Mouse (Mus musculus) layer of hippocampus, adult 2 months (tissue): ENCODE measurements around the gene Serpinb9f. TPM values are rescaled to one million over a fixed set of nuclear protein-coding genes. Genes with fewer than 3 reads are reported as not detected.
"Not testable (repeated sequence)": the region's sequence is repeated elsewhere in the genome, so short reads cannot be mapped to it uniquely, and the experiment has no call there.

Source experiments
- DNase-seq, 2 experiments: peaks; one replicate each; pipeline ENCODE4 v3.0.0; 2022; ENCODE audit warnings: low spot score in 2 of 2
- H3K27ac ChIP-seq: fragments of 200-600 bp; 2 replicates; pipeline ENCODE4 v1.8.1; 2022
- H3K4me3 ChIP-seq: fragments of 200-600 bp; 2 replicates; pipeline ENCODE4 v1.8.1; 2022; ENCODE audit warnings: mild to moderate bottlenecking
- long read RNA-seq, 2 experiments: library from polyadenylated mRNA; stranded (forward); transcript quantifications; one replicate each; pipeline ENCODE4 v2.0.0; 2021; ENCODE audit warnings: borderline mapping rate in 2 of 2
- total RNA-seq, 2 experiments: library from RNA; stranded (reverse); gene quantifications; 2 replicates each; pipeline ENCODE4 v1.2.3; 2021

Serpinb9f gene
- total RNA-seq, result not detected
- long read RNA-seq, experiment 1, result 0 reads
- long read RNA-seq, experiment 2, result 0 reads

GRCm38 (mm10) chr13:33323777-33324176, at the start of gene Serpinb9f:
Gene Serpinb9f, plus strand, starts transcription at chr13:33324077.
- H3K4me3 ChIP-seq, DNase-seq, H3K27ac ChIP-seq: not testable (repeated sequence)

GRCm38 (mm10) chr13:33308631-33309030, 15.2 kb upstream of the Serpinb9f start:
- not testable (repeated sequence) for H3K4me3 ChIP-seq, H3K27ac ChIP-seq, DNase-seq

- not testable (repeated sequence) for H3K4me3 ChIP-seq, H3K27ac ChIP-seq, DNase-seq
Measured at GRCm38 (mm10) chr13:33356666-33357065, 32.8 kb downstream of the Serpinb9f start.

Other genes with a start within 250 kb of the Serpinb9f start
- gene Serpinb1b, start 245.5 kb upstream of the Serpinb9f start, total RNA-seq, result under 1 TPM; 0.42 to 0.44 TPM
- gene Serpinb9c, start 164.3 kb upstream of the Serpinb9f start, total RNA-seq, result not detected
- not detected for gene Serpinb9d, start 131.1 kb upstream of the Serpinb9f start, total RNA-seq
- gene Serpinb9e, start 74.5 kb upstream of the Serpinb9f start, total RNA-seq, result not detected
- not detected for gene Gm11397, start 71.7 kb downstream of the Serpinb9f start, total RNA-seq
- not detected for gene Serpinb9g, start 160.7 kb downstream of the Serpinb9f start, total RNA-seq